Comparison of ENCODE assay signal across 28 mouse cellular contexts in the genomic region with DNA sequence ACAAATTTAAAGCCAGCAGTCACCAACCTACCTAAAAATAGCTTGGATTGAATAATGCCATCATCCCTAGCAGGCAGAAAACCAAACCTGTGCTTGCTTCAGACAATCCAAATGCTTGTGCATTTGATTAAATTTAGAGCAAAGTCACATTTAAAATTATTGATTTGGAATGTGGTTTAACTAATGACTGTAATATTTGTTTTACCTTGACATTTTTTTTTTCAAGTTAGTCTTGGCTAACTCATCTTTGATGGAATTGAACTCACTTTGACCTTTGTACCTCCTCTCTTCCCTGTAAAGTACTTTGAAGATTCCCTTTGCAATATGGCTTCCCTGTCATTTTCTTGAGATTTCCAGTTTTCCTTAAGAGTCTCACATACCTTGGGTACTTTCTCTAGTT.
"Had no signal": no experiment of that assay in that cellular context is flagged by ENCODE, and none has a peak within 500 bp of the region (broad histone marks: within the 10 kb centered on the region; RNA-seq: fewer than 3 reads in every experiment).

No protein-coding gene starts in this region.

- H3K36me3 ChIP-seq: embryonic facial prominence, embryonic 10.5 days; embryonic facial prominence, embryonic 12.5 days; embryonic facial prominence, embryonic 13.5 days; embryonic facial prominence, embryonic 15.5 days; forebrain, embryonic 10.5 days; forebrain, embryonic 12.5 days; forebrain, embryonic 15.5 days had no signal

- H3K27ac ChIP-seq: embryonic facial prominence, embryonic 10.5 days; embryonic facial prominence, embryonic 12.5 days; embryonic facial prominence, embryonic 13.5 days; embryonic facial prominence, embryonic 15.5 days; forebrain, embryonic 10.5 days; forebrain, embryonic 12.5 days; forebrain, embryonic 13.5 days; forebrain, embryonic 15.5 days; gastrocnemius, adult 2 months; heart, adult 2 months had no signal

- H3K4me3 ChIP-seq: embryonic facial prominence, embryonic 10.5 days; embryonic facial prominence, embryonic 12.5 days; embryonic facial prominence, embryonic 13.5 days; embryonic facial prominence, embryonic 15.5 days; erythroblast, embryonic 14.5 days; forebrain, embryonic 10.5 days; forebrain, embryonic 12.5 days; forebrain, embryonic 13.5 days; forebrain, embryonic 15.5 days; gastrocnemius, adult 2 months; heart, adult 2 months had no signal

- H3K9me3 ChIP-seq: embryonic facial prominence, embryonic 10.5 days; embryonic facial prominence, embryonic 12.5 days; embryonic facial prominence, embryonic 13.5 days; embryonic facial prominence, embryonic 15.5 days; forebrain, embryonic 10.5 days; forebrain, embryonic 12.5 days; forebrain, embryonic 13.5 days; forebrain, embryonic 15.5 days had no signal

- H3K9ac ChIP-seq: embryonic facial prominence, embryonic 12.5 days; embryonic facial prominence, embryonic 13.5 days; embryonic facial prominence, embryonic 15.5 days; forebrain, embryonic 12.5 days; forebrain, embryonic 13.5 days; forebrain, embryonic 15.5 days; forebrain, postnatal 0 days had no signal

- H3K27me3 ChIP-seq: embryonic facial prominence, embryonic 12.5 days; embryonic facial prominence, embryonic 13.5 days; embryonic facial prominence, embryonic 15.5 days; forebrain, embryonic 12.5 days; forebrain, embryonic 13.5 days; forebrain, embryonic 15.5 days had no signal

- H3K4me2 ChIP-seq: embryonic facial prominence, embryonic 12.5 days; embryonic facial prominence, embryonic 13.5 days; embryonic facial prominence, embryonic 15.5 days; forebrain, embryonic 12.5 days; forebrain, embryonic 13.5 days; forebrain, embryonic 15.5 days had no signal

- ATAC-seq: forebrain, embryonic 13.5 days; forebrain, embryonic 14.5 days; forebrain, embryonic 15.5 days; forebrain, embryonic 16.5 days; forebrain, postnatal 0 days had no signal

- DNase-seq: cerebellum, adult 8-10 months; cerebellum, adult 9-10 months; cerebellum, adult 9-11 months; cerebellum, postnatal 10 days; cerebellum, postnatal 14 days; cerebellum, postnatal 25 days; cerebellum, postnatal 36 days; embryo, embryonic 11 days; forebrain, postnatal 0 days; gastrocnemius, adult 2 months; gastrocnemius, postnatal 10 days; gastrocnemius, postnatal 14 days; gastrocnemius, postnatal 25 days; gastrocnemius, postnatal 36 days; heart, adult 11 months; heart, adult 18-20 months; heart, adult 2 months had no signal

- H3K4me1 ChIP-seq: embryonic facial prominence, embryonic 10.5 days; embryonic facial prominence, embryonic 12.5 days; embryonic facial prominence, embryonic 13.5 days; embryonic facial prominence, embryonic 15.5 days; forebrain, embryonic 10.5 days; forebrain, embryonic 12.5 days; forebrain, embryonic 13.5 days; forebrain, embryonic 15.5 days had no signal
